Mouse (Mus musculus) forebrain, embryonic 13.5 days (tissue): ENCODE results near the gene Lsp1. TPM values are rescaled to one million over a fixed set of nuclear protein-coding genes. Genes with fewer than 3 reads are reported as not detected.

Experiments used
- ATAC-seq: fragments of 200-750 bp; cut with Nextera tagmentation; 2 replicates; pipeline ENCODE4 v1.8.0; 2017
- H3K27ac ChIP-seq: fragments of 300-500 bp; sonication (generic); 2 replicates; pipeline ENCODE4 v1.5.1; 2015; ENCODE audit warnings: inconsistent platforms, mild to moderate bottlenecking, moderate library complexity
- H3K27me3 ChIP-seq: fragments of 300-500 bp; sonication (generic); 2 replicates; pipeline ENCODE4 v1.6.1; 2015; ENCODE audit warnings: mild to moderate bottlenecking, inconsistent platforms
- H3K36me3 ChIP-seq: fragments of 300-500 bp; sonication (generic); 2 replicates; pipeline ENCODE4 v1.6.1; 2015; ENCODE audit warnings: mild to moderate bottlenecking, inconsistent platforms; ENCODE audit not compliant: poor library complexity, severe bottlenecking
- H3K4me1 ChIP-seq: fragments of 300-500 bp; sonication (generic); 2 replicates; pipeline ENCODE4 v1.6.1; 2015; ENCODE audit warnings: inconsistent platforms
- H3K4me2 ChIP-seq: fragments of 300-500 bp; sonication (generic); 2 replicates; pipeline ENCODE4 v1.6.1; 2015; ENCODE audit warnings: inconsistent platforms, mild to moderate bottlenecking, moderate library complexity
- H3K4me3 ChIP-seq: fragments of 300-500 bp; sonication (generic); 2 replicates; pipeline ENCODE4 v1.5.1; 2015; ENCODE audit warnings: mild to moderate bottlenecking, inconsistent platforms
- H3K9ac ChIP-seq: fragments of 300-500 bp; sonication (generic); 2 replicates; pipeline ENCODE4 v1.6.1; 2015; ENCODE audit warnings: mild to moderate bottlenecking, inconsistent platforms
- H3K9me3 ChIP-seq: fragments of 300-500 bp; sonication (generic); replicated peaks from 2 replicates; pipeline ENCODE4 v1.6.1; 2016; ENCODE audit warnings: inconsistent platforms
- WGBS: fragments of 180-500 bp; shearing (Covaris S2); methylation state at CpG from one replicate; pipeline ENCODE4 v1.1.7; 2015; 5-methylcytosine and 5-hydroxymethylcytosine counted together
- polyA plus RNA-seq: library from polyadenylated mRNA; unstranded; fragments of >200 nt; fragmentation: Nextera tagmentation; extraction: Ambion mirVana; gene quantifications from 2 replicates; pipeline ENCODE4 v1.2.1, GENCODE M21; 2015

Lsp1 gene
- polyA plus RNA-seq, 1 experiment from 2014 or later: 4.2 TPM

DNA sequence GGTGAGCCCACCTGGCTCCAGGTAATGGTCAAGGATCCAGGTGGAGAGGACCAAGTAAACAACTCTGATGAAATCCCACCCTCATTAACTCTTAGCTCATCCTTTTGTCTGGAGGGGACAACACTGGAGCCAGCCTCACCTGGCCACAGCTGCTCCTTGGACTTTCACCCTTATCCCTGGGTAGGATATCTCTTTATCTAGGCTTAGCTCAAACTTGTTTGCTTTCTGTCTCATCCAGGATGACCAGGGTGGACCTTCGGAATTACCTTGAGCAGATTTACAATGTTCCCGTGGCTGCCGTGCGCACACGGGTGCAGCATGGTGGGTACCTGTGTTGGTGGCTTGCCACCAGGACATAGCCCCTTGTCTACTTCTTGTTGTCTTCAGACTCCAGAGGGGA lies 75.2 kb downstream of the Lsp1 start:
- Histone ChIP-seq H3K36me3 (peaks cover 7% of the 10 kb centered on the region), H3K9ac (no peak overlapping the region), H3K4me2 (no peak overlapping the region), H3K9me3 (no peaks in the 10 kb centered on the region), H3K4me3 (no peak overlapping the region), H3K27ac (no peak overlapping the region), H3K4me1 (peaks cover 33% of the 10 kb centered on the region), H3K27me3 (no peaks in the 10 kb centered on the region)
- 97% methylated on average over 5 of the region's 5 CpGs for WGBS
- ATAC-seq: no peak

DNA sequence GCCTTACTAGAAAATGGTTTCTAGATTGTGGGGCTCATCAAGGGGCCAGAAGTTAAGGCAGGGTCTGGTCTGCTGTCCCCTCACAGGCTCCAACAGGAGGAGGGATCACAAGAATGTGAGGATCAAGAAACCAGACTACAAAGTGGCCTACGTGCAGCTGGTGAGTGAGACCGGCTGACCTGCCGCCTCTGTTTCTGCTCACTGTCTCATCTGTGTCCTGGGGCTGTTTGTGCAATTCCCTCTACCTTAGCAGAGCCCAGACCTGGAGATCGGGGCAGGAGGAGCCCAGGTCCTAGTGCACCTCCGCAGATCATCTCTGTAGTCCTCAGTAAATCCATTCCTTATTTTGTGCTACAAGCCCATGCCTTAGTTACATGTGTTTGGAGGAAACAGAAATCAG lies 76.6 kb downstream of the Lsp1 start:
- H3K27ac ChIP-seq: no peak overlapping the region
- H3K9me3 ChIP-seq: no peaks in the 10 kb centered on the region
- H3K4me2 ChIP-seq: no peak overlapping the region
- peaks cover 33% of the 10 kb centered on the region for H3K4me1 ChIP-seq
- WGBS: 73% methylated on average over 5 of the region's 5 CpGs
- no peak overlapping the region for H3K9ac ChIP-seq
- H3K27me3 ChIP-seq: no peaks in the 10 kb centered on the region
- ATAC-seq: no peak
- no peak overlapping the region for H3K4me3 ChIP-seq
- H3K36me3 ChIP-seq: peaks cover 17% of the 10 kb centered on the region

DNA sequence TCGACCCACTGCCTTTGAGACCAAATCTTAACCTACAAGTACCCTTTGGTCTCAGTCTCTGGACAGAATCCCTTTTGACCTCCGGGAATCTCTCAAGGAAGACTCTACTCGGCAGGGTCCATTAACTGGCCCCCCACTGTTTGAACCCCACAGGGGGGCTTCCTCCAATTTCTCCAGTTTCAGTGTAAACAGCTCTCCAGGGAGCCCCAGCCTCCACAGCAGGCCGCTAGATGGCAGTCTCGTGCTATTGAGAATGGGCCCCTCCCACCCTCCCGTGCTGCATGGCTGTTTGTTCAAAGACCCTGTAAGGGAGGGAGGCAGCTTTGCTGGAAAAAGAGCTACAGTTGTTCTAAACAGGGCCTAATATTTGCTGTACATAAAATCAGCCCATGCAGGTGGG lies 77.3 kb downstream of the Lsp1 start:
- WGBS: 7% methylated on average over 6 of the region's 6 CpGs
- H3K9ac ChIP-seq: 0 out of 2 replicates have a peak overlapping the region, but pooled peaks have one; percentile 14
- peak; percentile 52 for ATAC-seq
- peaks cover 17% of the 10 kb centered on the region for H3K36me3 ChIP-seq
- peak overlapping the region; percentile 59; the same call in 1 of the 2 replicates for H3K27ac ChIP-seq
- H3K9me3 ChIP-seq: no peaks in the 10 kb centered on the region
- H3K4me2 ChIP-seq: no peak overlapping the region
- H3K4me3 ChIP-seq: no peak overlapping the region
- no peaks in the 10 kb centered on the region for H3K27me3 ChIP-seq
- H3K4me1 ChIP-seq: peaks cover 33% of the 10 kb centered on the region

DNA sequence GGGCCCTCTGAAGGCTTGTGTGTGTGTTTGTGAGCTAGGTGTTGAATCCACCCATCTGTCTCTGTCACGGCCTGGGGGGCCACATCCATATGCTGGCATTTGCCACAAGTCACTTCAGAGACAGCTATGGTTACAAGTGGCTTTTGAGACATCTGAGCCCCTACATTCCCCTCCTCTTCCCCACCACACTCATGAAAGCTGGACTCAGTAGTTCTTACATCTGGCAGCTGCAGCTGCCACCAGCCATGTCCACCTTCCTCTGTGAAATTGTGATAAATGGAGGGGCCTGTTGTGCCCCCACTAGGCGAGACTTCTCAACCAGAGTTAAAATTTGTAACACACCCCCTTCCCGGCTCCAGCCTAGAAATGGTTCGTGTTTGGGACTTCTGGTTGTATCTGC lies 77.7 kb downstream of the Lsp1 start:
- peaks cover 37% of the 10 kb centered on the region for H3K4me1 ChIP-seq
- H3K27ac ChIP-seq: peak overlapping the region; percentile 59; the same call in 1 of the 2 replicates
- H3K4me2 ChIP-seq: no peak overlapping the region
- no peaks in the 10 kb centered on the region for H3K9me3 ChIP-seq
- 0 out of 2 replicates have a peak overlapping the region, but pooled peaks have one; percentile 14 for H3K9ac ChIP-seq
- ATAC-seq: no peak; the same call in 1 of the 2 replicates
- peaks cover 17% of the 10 kb centered on the region for H3K36me3 ChIP-seq
- WGBS: 20% methylated on average over 4 of the region's 4 CpGs
- no peaks in the 10 kb centered on the region for H3K27me3 ChIP-seq
- no peak overlapping the region for H3K4me3 ChIP-seq

DNA sequence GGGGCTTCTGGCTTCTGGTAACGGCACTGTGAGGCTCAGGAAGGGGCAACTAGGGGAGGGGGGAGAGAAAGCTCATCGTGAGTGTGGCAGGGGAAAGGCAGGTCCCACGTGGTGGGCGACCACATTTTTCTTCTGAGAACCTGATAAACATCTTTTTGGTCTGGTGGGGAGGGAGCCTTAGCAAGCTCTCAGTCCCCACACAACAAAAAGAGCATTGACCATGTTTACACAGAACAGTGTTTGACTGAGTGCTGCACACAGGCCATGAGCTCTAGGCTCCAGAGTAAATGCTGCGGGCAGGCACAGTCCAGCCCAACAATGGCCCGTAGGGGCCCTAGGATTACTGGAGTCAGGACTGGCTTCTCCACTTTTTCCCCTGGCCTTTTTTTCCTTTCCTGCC lies 78.2 kb downstream of the Lsp1 start:
- H3K36me3 ChIP-seq: peaks cover 17% of the 10 kb centered on the region
- no peak overlapping the region for H3K4me3 ChIP-seq
- no peak for ATAC-seq
- no peaks in the 10 kb centered on the region for H3K27me3 ChIP-seq
- H3K27ac ChIP-seq: peak overlapping the region; percentile 21; the same call in 1 of the 2 replicates
- H3K4me2 ChIP-seq: no peak overlapping the region
- no peaks in the 10 kb centered on the region for H3K9me3 ChIP-seq
- no peak overlapping the region for H3K9ac ChIP-seq
- H3K4me1 ChIP-seq: peaks cover 32% of the 10 kb centered on the region
- WGBS: 16% methylated on average over 6 of the region's 6 CpGs

DNA sequence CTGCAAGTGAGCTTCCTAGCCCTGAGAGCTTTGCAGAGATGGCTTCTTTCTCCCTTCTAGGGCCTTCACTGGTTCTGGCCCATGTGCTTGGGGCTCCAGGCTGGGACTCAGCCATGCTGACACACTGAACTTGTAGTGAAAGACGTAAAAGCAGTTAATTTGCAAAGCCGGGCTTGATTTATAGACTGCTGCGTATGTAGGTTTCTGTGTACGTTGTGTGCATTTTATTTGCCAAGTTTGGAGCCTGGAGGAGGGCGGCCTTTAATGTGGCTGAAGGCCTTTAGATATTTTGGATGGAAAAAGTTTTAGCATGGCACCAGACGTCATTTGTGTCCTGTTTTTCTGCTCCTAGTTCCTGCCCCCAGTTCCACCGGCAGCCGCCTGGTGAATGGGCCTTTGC lies 79.2 kb downstream of the Lsp1 start:
- H3K4me2 ChIP-seq: no peak overlapping the region
- H3K4me1 ChIP-seq: peaks cover 23% of the 10 kb centered on the region
- no peaks in the 10 kb centered on the region for H3K9me3 ChIP-seq
- no peak overlapping the region for H3K4me3 ChIP-seq
- H3K9ac ChIP-seq: no peak overlapping the region
- WGBS: 65% methylated on average over 8 of the region's 8 CpGs
- ATAC-seq: no peak
- H3K36me3 ChIP-seq: peaks cover 17% of the 10 kb centered on the region
- no peak overlapping the region for H3K27ac ChIP-seq
- H3K27me3 ChIP-seq: no peaks in the 10 kb centered on the region

DNA sequence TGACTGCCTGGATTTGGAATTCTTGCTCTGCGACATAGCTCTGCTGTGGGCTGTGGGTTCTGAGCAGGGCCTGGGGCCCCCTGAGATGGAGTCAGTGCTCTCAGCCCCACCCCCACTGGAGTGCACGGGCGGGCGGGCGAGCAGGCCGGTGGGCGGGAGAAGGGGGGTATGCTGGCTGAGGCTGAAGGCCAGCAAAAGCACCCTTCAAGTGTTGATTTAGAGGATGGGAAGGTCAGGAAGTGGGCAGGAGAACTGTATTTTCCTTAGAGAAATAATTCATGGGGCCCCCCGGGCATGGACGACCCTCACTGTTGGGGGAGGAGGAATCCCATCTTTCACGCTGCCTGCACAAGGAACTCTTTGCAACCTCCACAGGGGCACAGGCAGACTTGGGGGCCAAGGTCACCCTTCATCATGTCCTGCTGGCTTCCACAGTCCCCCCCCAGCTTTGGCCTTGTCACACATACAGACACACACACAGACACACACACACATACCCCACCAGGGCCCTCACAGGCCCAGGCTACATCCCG lies 82.2 kb downstream of the Lsp1 start:
- H3K4me2 ChIP-seq: no peak overlapping the region

More for the DNA sequence above, 82.2 kb downstream of the Lsp1 start:
- H3K9ac ChIP-seq: no peak overlapping the region
- no peaks in the 10 kb centered on the region for H3K27me3 ChIP-seq
- 38% methylated on average over 11 of the region's 11 CpGs for WGBS
- H3K36me3 ChIP-seq: peaks cover 13% of the 10 kb centered on the region
- no peak overlapping the region for H3K27ac ChIP-seq
- no peaks in the 10 kb centered on the region for H3K9me3 ChIP-seq
- no peak for ATAC-seq
- H3K4me1 ChIP-seq: peaks cover 23% of the 10 kb centered on the region
- no peak overlapping the region for H3K4me3 ChIP-seq

Other genes with a start within 250 kb of the Lsp1 start
- not detected in 2 replicates for gene Gm7579, start 248.9 kb upstream of the Lsp1 start, polyA plus RNA-seq
- not detected in 2 replicates for gene Krtap5-5, start 230.8 kb upstream of the Lsp1 start, polyA plus RNA-seq
- gene Gm40460, start 219.7 kb upstream of the Lsp1 start, polyA plus RNA-seq: not detected in 2 replicates
- gene Gm2431, start 202.5 kb upstream of the Lsp1 start, polyA plus RNA-seq: not detected in 2 replicates
- not detected in 2 replicates for gene Gm4559, start 186.4 kb upstream of the Lsp1 start, polyA plus RNA-seq
- gene Krtap5-1, start 163.7 kb upstream of the Lsp1 start, polyA plus RNA-seq: not detected in 2 replicates
- gene Krtap5-4, start 157.3 kb upstream of the Lsp1 start, polyA plus RNA-seq: not detected in 2 replicates
- gene Ifitm10, start 87.1 kb upstream of the Lsp1 start, polyA plus RNA-seq: 0.96 and 1.1 TPM in 2 replicates
- 1.5 TPM in 1 of 2 replicates, not detected in the other for gene Gm49369, start 78.1 kb upstream of the Lsp1 start, polyA plus RNA-seq
- 145 and 166 TPM in 2 replicates for gene Ctsd, start 72.8 kb upstream of the Lsp1 start, polyA plus RNA-seq
- gene Syt8, start 26.0 kb upstream of the Lsp1 start, polyA plus RNA-seq: not detected in 2 replicates
- 0.61 TPM in 1 of 2 replicates, not detected in the other for gene Tnni2, start 19.0 kb upstream of the Lsp1 start, polyA plus RNA-seq
- gene Tnnt3, start 38.0 kb downstream of the Lsp1 start, polyA plus RNA-seq: 0.28 and 0.77 TPM in 2 replicates
- 16.2 and 16.5 TPM in 2 replicates for gene Mrpl23, start 71.9 kb downstream of the Lsp1 start, polyA plus RNA-seq
- 56.6 and 57.6 TPM in 2 replicates for gene Igf2, start 206.0 kb downstream of the Lsp1 start, polyA plus RNA-seq
- 0.05 TPM in 1 of 2 replicates, not detected in the other for gene Gm49394, start 209.1 kb downstream of the Lsp1 start, polyA plus RNA-seq